Mouse (Mus musculus) intestine, embryonic 16.5 days (tissue): Measurements from ENCODE around the gene Zscan12. TPM values are rescaled to one million over a fixed set of nuclear protein-coding genes. Genes with fewer than 3 reads are reported as not detected.

ENCODE experiments used
- ATAC-seq: fragments of 200-750 bp; cut with Nextera tagmentation; 2 replicates; pipeline ENCODE4 v1.8.0; 2017; ENCODE audit warnings: moderate TSS enrichment, moderate library complexity
- H3K27ac ChIP-seq: fragments of 300-500 bp; sonication (generic); 2 replicates; pipeline ENCODE4 v1.5.1; 2014; ENCODE audit warnings: mild to moderate bottlenecking, low read length
- H3K27me3 ChIP-seq: fragments of 300-500 bp; sonication (generic); replicated peaks from 2 replicates; pipeline ENCODE4 v1.6.1; 2014; ENCODE audit warnings: low read length, control low read depth, mixed read lengths; ENCODE audit not compliant: control insufficient read depth, insufficient read depth
- H3K36me3 ChIP-seq: fragments of 300-500 bp; sonication (generic); 2 replicates; pipeline ENCODE4 v1.6.1; 2014; ENCODE audit warnings: low read length, control low read depth; ENCODE audit not compliant: control insufficient read depth, insufficient read depth
- H3K4me1 ChIP-seq: fragments of 300-500 bp; sonication (generic); 2 replicates; pipeline ENCODE4 v1.6.1; 2014; ENCODE audit warnings: low read length, control low read depth, mixed read lengths; ENCODE audit not compliant: control insufficient read depth, insufficient read depth
- H3K4me2 ChIP-seq: fragments of 300-500 bp; sonication (generic); 2 replicates; pipeline ENCODE4 v1.6.1; 2014; ENCODE audit warnings: low read depth, low read length, control low read depth
- H3K4me3 ChIP-seq: fragments of 300-500 bp; sonication (generic); 2 replicates; pipeline ENCODE4 v1.5.1; 2014; ENCODE audit warnings: mild to moderate bottlenecking, low read length
- H3K9ac ChIP-seq: fragments of 300-500 bp; sonication (generic); 2 replicates; pipeline ENCODE4 v1.6.1; 2014; ENCODE audit warnings: low read depth, low read length
- H3K9me3 ChIP-seq: fragments of 300-500 bp; sonication (generic); 2 replicates; pipeline ENCODE4 v1.6.1; 2016; ENCODE audit warnings: low read length, control low read depth; ENCODE audit not compliant: control insufficient read depth
- WGBS: fragments of 180-500 bp; shearing (Covaris S2); extraction: QIAGEN DNeasy Blood & Tissue Kit; methylation state at CpG from one replicate; pipeline ENCODE4 v1.1.7; 2014; 5-methylcytosine and 5-hydroxymethylcytosine counted together
- microRNA-seq: library from miRNA; unstranded; fragments of <30 nt; microRNA quantifications from one replicate; pipeline ENCODE4, GENCODE M21; 2016
- polyA plus RNA-seq: library from polyadenylated mRNA; unstranded; fragments of >200 nt; fragmentation: Nextera tagmentation; extraction: Ambion mirVana; gene quantifications from 2 replicates; pipeline ENCODE4 v1.2.1, GENCODE M21; 2015

Zscan12 gene
- polyA plus RNA-seq, 1 experiment from 2014 or later: 6.6 TPM

GRCm38 (mm10) chr13:21414231-21415212, 51.9 kb downstream of the Zscan12 start:
- no peak overlapping the region for H3K4me3 ChIP-seq
- no peak overlapping the region for H3K9ac ChIP-seq
- WGBS: 51% methylated on average over 15 of the region's 15 CpGs
- H3K27me3 ChIP-seq: no peaks in the 10 kb centered on the region
- peak overlapping the region; percentile 19; the same call in 1 of the 2 replicates for H3K4me2 ChIP-seq
- H3K36me3 ChIP-seq: no peaks in the 10 kb centered on the region
- H3K9me3 ChIP-seq: no peaks in the 10 kb centered on the region
- ATAC-seq: peak; percentile 66
- H3K4me1 ChIP-seq: peaks cover 4% of the 10 kb centered on the region; the same call in 1 of the 2 replicates
- H3K27ac ChIP-seq: peak overlapping the region; percentile 41

- Histone ChIP-seq H3K9me3 (no peaks in the 10 kb centered on the region), H3K27me3 (no peaks in the 10 kb centered on the region), H3K4me3 (no peak overlapping the region), H3K36me3 (no peaks in the 10 kb centered on the region), H3K27ac (peak overlapping the region; percentile 41), H3K4me1 (peaks cover 4% of the 10 kb centered on the region; the same call in 1 of the 2 replicates), H3K9ac (no peak overlapping the region), H3K4me2 (peak overlapping the region; percentile 19; the same call in 1 of the 2 replicates)
- WGBS: 63% methylated on average over 4 of the region's 4 CpGs
- ATAC-seq: no peak
Observed at GRCm38 (mm10) chr13:21415266-21415665, 52.6 kb downstream of the Zscan12 start.

GRCm38 (mm10) chr13:21415750-21416149, 53.1 kb downstream of the Zscan12 start:
- H3K36me3 ChIP-seq: no peaks in the 10 kb centered on the region
- WGBS: 89% methylated on average over 2 of the region's 2 CpGs
- H3K9me3 ChIP-seq: no peaks in the 10 kb centered on the region
- H3K4me1 ChIP-seq: peaks cover 4% of the 10 kb centered on the region; the same call in 1 of the 2 replicates
- no peaks in the 10 kb centered on the region for H3K27me3 ChIP-seq
- no peak overlapping the region for H3K4me3 ChIP-seq
- no peak overlapping the region for H3K9ac ChIP-seq
- H3K4me2 ChIP-seq: no peak overlapping the region
- ATAC-seq: no peak
- peak overlapping the region; percentile 65; the same call in 1 of the 2 replicates for H3K27ac ChIP-seq

- ATAC-seq: peak; percentile 51
- no peaks in the 10 kb centered on the region for H3K27me3 ChIP-seq
- WGBS: 67% methylated on average over 6 of the region's 6 CpGs
- no peak overlapping the region for H3K4me3 ChIP-seq
- H3K9me3 ChIP-seq: no peaks in the 10 kb centered on the region
- peaks cover 4% of the 10 kb centered on the region; the same call in 1 of the 2 replicates for H3K4me1 ChIP-seq
- H3K36me3 ChIP-seq: no peaks in the 10 kb centered on the region
- H3K9ac ChIP-seq: no peak overlapping the region
- H3K4me2 ChIP-seq: no peak overlapping the region
- peak overlapping the region; percentile 33 for H3K27ac ChIP-seq
Observed at GRCm38 (mm10) chr13:21417298-21418010, 54.8 kb downstream of the Zscan12 start.

GRCm38 (mm10) chr13:21418865-21419264, 56.2 kb downstream of the Zscan12 start:
- ATAC-seq: peak; percentile 93
- WGBS: 44% methylated on average over 6 of the region's 6 CpGs
- Histone ChIP-seq H3K4me1 (peaks cover 4% of the 10 kb centered on the region; the same call in 1 of the 2 replicates), H3K4me2 (no peak overlapping the region), H3K9me3 (no peaks in the 10 kb centered on the region), H3K9ac (no peak overlapping the region), H3K36me3 (no peaks in the 10 kb centered on the region), H3K27me3 (no peaks in the 10 kb centered on the region), H3K4me3 (no peak overlapping the region), H3K27ac (no peak overlapping the region)

Small RNAs within 50 kb of the gene (microRNA-seq; reads per million reads assigned to microRNA genes)
- gene Mir6942: not detected

Other genes with a start within 250 kb of the Zscan12 start
- not detected in 2 replicates for gene Olfr263, start 233.2 kb upstream of the Zscan12 start, polyA plus RNA-seq
- gene Olfr1368, start 217.0 kb upstream of the Zscan12 start, polyA plus RNA-seq: not detected in 2 replicates
- gene Trim27, start 183.4 kb upstream of the Zscan12 start, polyA plus RNA-seq: 119 and 122 TPM in 2 replicates
- gene Gpx5, start 70.1 kb upstream of the Zscan12 start, polyA plus RNA-seq: not detected in 2 replicates
- gene Gpx6, start 50.7 kb upstream of the Zscan12 start, polyA plus RNA-seq: not detected in 2 replicates
- gene Olfr1367, start 15.9 kb upstream of the Zscan12 start, polyA plus RNA-seq: not detected in 2 replicates
- 61.7 and 64.5 TPM in 2 replicates for gene Zkscan3, start 39.9 kb downstream of the Zscan12 start, polyA plus RNA-seq
- 2.4 TPM in 2 replicates for gene Pgbd1, start 78.2 kb downstream of the Zscan12 start, polyA plus RNA-seq
- gene Zscan26, start 90.9 kb downstream of the Zscan12 start, polyA plus RNA-seq: 22.3 and 23.6 TPM in 2 replicates
- 1.8 and 2.0 TPM in 2 replicates for gene Nkapl, start 105.7 kb downstream of the Zscan12 start, polyA plus RNA-seq
- 2.4 and 2.5 TPM in 2 replicates for gene Zkscan4, start 116.1 kb downstream of the Zscan12 start, polyA plus RNA-seq
- gene Gm10065, start 116.6 kb downstream of the Zscan12 start, polyA plus RNA-seq: not detected in 2 replicates
- 0.22 and 0.39 TPM in 2 replicates for gene AK157302, start 132.4 kb downstream of the Zscan12 start, polyA plus RNA-seq
- 10.9 and 12.1 TPM in 2 replicates for gene Gm11273, start 138.6 kb downstream of the Zscan12 start, polyA plus RNA-seq
- 3.0 and 3.4 TPM in 2 replicates for gene Zkscan8, start 168.3 kb downstream of the Zscan12 start, polyA plus RNA-seq
- 0.11 and 0.17 TPM in 2 replicates for gene Olfr1366, start 180.0 kb downstream of the Zscan12 start, polyA plus RNA-seq
- not detected in 2 replicates for gene Olfr1535, start 197.1 kb downstream of the Zscan12 start, polyA plus RNA-seq
- not detected in 2 replicates for gene Olfr1364, start 218.9 kb downstream of the Zscan12 start, polyA plus RNA-seq